Mouse (Mus musculus): ENCODE results near the gene Tcfl5. TPM values are rescaled to one million over a fixed set of nuclear protein-coding genes. Genes with fewer than 3 reads are reported as not detected.

Gene Tcfl5
- under 1 TPM; 0.33 to 0.39 TPM for total RNA-seq (2021)
- long read RNA-seq, experiment 1, partial matches to known transcripts, result 0 of 2 reads
- long read RNA-seq, experiment 1, other reads (novel, unspliced or antisense), result 1 of 2 reads
- long read RNA-seq, experiment 2, result 0 reads

GRCm38 (mm10) chr2:180642555-180643260 lies at the start of gene Tcfl5:
Gene Tcfl5, minus strand, starts transcription at chr2:180642708.
- no peak for DNase-seq

GRCm38 (mm10) chr2:180689841-180690240 lies 47.3 kb upstream of the Tcfl5 start:
- DNase-seq, result peak; percentile 65

GRCm38 (mm10) chr2:180684031-180684430 lies 41.5 kb upstream of the Tcfl5 start:
- no peak for DNase-seq

DNA sequence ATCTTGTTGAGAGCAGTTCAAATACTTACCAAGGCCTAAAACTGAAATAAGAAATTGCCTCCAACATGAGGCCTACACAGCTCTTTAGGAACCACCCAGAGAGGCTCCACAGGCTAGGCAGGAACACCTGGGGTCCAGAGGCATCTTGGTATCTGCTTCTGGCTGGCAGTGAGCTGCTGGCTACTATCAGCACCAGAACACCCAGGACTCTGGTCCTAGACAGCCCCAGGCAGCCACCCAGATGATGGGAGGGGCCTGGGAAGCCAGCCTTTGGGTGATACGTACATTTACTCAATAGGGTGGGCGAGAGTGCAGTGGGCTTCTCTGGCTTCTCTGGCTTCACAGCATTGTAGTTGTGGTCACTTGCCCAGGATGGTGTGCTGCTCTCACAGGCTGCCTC lies 41.0 kb upstream of the Tcfl5 start:
- DNase-seq, result no peak

DNA sequence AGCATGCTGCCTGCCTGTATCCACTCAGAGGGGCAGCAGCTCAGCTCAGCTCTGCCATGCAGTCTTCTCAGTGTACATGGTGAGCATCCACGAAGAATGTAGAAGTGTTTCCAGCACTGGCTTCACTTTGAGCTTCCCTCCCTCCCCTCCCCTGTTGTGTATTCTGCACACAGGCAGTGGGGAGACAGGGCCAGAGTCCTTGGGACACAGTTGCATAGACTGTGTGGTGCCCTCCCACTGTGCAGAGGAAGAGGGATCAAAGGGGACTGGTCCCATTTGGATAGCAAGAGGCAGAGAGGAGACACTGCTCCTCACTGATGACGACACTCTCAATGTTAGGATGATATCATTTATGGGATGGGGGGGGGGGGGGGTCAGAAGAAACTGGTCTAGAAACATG lies 38.7 kb upstream of the Tcfl5 start:
- DNase-seq, result no peak

DNA sequence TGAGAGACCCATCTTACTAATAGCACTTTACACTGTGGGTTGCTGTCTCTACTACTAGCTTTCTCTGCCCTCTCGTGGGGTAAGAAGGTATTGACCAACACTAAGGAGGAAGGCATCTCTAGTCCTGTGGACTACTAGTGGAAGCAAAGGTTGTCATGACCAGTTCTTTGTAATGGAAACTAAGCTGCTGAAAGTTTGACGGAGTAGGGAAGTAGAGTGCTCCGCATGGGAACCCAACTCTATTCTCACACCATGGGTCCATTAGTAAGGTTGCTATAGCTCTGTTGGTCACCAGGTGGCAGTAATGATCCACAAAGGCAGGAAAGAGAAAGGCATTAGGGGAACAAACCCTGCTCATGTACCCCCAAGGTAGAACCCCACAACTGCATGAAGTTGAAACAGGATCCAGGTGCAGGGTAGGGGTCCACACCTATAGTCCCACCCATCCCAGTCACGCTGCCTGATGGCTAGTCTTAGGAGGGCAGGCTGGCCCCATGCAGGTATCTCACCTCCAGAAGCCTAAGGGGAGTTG lies 36.2 kb upstream of the Tcfl5 start:
- DNase-seq, result peak; percentile 73

DNA sequence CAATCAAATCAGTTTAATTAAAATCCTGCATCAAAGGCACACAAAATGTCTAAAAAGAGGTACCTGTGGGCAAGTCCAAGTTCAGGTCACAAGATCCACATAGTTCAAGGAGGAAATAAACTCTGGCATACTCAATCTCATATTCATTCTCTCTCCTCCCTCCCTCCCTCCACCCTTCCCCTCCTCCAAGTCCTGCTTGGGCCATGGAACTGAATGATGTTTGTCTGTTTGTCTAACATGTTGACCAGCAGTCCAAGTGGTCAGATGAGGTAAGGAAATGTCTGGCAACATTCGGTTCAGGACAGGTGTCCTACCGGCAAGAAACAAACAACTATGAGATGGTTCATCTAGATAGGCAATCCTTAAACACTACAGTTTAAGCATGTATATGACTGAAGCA lies 34.2 kb upstream of the Tcfl5 start:
- no peak for DNase-seq

DNA sequence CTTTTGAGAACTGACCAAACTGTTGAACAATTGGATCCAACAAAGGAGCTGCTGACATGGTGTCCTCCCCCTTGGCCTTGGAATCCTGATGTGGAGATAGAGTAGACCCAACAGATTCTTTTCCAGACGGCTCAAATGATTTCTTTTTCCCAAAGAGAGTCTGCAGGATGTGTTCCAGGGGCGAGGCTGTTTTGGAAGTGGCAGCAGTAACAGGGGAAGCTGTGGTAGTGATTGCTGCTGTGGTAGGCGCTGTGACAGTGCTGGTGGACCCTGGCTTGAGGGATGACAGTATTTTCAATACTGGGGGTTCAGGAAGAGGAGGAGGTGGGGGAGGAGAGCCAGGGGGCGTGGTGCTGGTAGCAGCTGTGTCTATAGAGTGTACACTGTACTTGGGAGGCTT lies 19.5 kb upstream of the Tcfl5 start:
- DNase-seq, result no peak

DNA sequence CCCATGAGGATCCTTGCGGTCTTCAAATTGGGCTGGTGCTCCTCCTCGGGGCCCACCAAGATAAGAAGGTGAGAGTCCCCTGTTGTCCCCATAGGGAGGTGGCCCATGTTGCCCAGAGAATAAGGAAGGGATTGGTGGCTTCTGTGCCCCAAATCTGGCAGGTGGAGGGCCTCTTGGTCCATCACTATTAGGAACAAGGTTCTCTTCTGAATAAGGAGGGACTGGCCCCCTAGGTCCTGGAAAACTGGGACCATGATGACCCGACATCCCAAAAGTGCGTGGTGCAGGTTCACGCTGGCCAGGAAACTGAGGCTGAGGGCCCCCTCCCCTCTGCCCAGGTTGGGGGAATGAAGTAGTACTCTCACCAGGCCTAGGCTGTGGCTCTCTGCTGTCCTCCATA lies 18.0 kb upstream of the Tcfl5 start:
- no peak for DNase-seq

GRCm38 (mm10) chr2:180659353-180660150 lies 17.0 kb upstream of the Tcfl5 start:
- peak; percentile 31 for DNase-seq

GRCm38 (mm10) chr2:180658381-180658780 lies 15.9 kb upstream of the Tcfl5 start:
- DNase-seq, result no peak

DNA sequence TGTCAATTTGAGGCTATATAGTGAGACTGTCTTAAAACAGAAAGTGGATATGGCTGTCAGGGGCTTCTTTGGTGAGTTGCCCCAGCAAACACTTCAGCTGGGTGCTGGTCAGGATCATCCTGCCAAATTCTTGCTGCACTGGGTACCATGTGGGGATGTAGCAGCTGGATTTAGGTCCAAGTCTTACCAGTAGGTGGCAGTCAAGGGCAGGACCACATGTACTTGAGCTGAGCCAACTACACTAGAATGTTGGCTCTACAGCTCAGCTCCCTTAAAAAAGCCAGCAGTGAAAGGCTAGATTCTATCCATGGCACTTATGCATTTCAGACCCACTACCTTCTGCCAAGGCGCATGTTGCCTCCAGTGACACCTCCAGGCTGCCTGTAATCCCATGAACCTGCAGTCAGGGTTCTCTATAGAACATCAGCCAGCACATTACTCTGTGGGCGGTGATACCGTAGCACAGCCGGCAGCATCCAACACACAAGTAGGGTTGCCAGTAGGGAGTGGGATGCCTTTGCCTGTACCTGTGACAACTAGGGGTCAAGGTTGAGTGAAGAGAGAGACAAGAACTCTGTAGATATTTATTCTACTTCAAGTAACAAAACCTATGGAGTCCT lies 15.0 kb upstream of the Tcfl5 start:
- peak; percentile 83 for DNase-seq

- DNase-seq, result no peak
These were observed 12.6 kb upstream of the Tcfl5 start for GRCm38 (mm10) chr2:180655150-180655549.

DNA sequence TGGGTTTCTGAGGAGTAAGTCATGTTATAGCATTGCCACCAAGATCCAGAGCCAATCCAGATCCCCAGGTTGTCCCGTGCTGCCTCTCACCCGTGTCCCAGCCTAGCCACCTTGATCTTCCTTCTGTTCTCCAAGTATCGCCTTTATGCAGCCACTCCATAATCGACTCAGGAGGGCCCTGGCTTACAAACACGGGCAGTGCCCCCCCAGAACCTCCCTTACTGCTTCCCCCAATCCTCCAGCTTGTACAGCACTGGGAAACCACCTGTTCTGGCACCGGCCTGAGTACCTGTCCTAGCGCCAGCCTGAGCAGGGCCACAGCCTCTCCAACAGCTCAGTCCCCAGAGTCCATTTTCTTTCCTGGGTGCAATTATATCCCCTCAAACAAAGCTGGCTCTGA lies 12.2 kb upstream of the Tcfl5 start:
- DNase-seq, result no peak

DNA sequence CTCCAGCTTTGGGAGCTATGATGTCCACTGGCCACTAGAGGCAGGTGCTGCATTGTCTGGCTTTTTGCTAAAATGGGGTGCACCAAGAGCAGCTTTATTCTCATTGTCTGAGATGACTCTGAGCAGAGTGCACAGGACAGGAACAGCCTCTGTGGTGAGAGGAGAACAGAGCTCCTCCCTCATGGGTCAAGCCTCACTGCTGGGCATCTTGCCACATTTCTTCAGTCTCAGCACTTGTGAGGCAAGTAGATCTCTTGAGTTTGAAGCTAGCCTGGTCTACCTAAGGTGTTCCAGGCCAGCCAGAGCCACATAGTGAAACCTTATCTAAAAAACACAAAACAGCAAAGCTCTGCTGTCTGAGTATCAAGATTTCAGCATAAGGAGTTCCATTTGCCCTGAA lies 4.3 kb upstream of the Tcfl5 start:
- no peak for DNase-seq

- no peak for DNase-seq
These were observed 1.1 kb upstream of the Tcfl5 start for GRCm38 (mm10) chr2:180643626-180644025.

DNA sequence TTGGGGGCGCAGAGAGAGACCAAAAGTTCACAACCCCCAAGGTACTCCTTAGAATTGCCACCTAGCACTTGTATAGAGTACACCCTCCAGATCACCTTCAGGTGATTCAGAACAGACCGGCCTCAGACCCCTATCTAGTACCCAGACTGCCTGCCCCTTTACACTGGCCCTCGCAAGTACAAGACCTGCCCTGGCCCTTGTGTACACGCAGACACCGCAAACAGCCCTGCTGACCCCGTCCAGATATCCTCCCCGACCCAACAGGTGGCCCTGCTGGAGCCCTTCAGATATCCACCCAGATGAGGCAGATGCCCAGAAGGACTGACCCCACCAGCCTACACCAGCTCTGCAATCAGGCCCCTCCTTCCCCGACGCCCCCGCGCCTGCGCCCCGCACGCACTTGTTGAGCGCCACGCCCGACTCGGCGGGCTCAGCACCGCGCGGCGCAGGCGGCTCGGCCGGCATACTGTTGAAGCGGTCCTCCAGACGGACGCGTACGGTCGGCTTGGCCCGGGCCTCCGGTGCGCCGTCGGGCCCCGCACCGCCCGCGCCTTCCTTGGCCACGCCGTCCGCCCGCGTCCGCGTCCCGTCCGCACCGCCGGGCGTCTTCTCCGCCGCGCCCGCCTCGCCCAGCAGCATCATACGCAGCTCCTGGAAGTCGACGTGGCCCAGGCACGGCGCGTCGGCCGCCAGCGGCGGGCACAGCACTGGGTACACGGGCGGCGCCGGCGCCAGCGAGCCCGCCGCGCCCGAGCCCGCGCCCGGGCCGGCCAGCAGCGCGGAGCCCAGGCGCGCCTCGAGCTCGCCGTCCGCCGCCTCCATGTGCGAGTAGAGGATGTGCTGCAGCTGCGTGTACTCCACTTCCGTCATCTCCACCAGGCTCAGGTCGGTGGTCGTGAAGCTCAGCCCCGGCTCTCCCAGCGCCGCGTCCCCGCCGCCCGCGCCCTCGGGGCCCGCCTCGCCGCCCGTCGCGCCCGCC lies 643 bp downstream of the Tcfl5 start:
- DNase-seq, result no peak

GRCm38 (mm10) chr2:180611882-180612281 lies 30.6 kb downstream of the Tcfl5 start:
- no peak for DNase-seq

GRCm38 (mm10) chr2:180610283-180610682 lies 32.2 kb downstream of the Tcfl5 start:
- no peak for DNase-seq

- no peak for DNase-seq
These were observed 37.7 kb downstream of the Tcfl5 start for GRCm38 (mm10) chr2:180604781-180605180.

DNA sequence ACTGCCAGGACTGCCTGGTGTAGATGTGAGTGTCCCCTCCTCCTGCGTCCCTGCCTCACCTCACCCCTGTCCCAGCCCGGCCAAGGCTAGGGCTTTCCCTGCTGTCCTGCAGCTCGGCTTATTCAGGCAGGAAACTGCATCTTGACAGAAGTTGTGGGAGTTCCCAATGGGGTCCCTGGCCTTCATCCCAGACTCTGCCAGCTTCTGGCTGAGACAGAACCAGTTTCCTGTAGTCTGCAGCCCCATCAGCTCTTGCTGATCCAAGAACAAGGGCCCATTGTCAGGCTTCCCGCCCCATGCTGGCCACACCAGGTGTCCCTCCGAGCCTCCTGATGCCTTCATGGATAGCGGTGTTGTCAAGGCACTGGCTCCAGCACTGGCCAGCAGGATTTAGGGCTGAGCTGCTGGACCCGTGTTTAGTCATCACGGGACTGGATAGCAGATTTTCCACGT lies 41.9 kb downstream of the Tcfl5 start:
- DNase-seq, result no peak

Measured in adrenal gland, postnatal 10 days (tissue).